Mouse (Mus musculus) kidney, postnatal 4 days (tissue): ENCODE data around the gene Fam174b.
A peak's percentile ranks its signal among the peaks of the same experiment; 100 is the strongest.

Experiments
- DNase-seq, 2 experiments: peaks; one replicate each; pipeline ENCODE4 v3.0.0; 2021; ENCODE audit warnings: mixed read lengths in 2 of 2

Fam174b gene

GRCm38 (mm10) chr7:73740111-73741035 lies at the start of gene Fam174b:
TSS of gene Fam174b (plus strand) at chr7:73740302.
- peak; percentile 77 to 87 for DNase-seq

- no peak for DNase-seq
Measured at GRCm38 (mm10) chr7:73697092-73697491, 43.0 kb upstream of the Fam174b start.

GRCm38 (mm10) chr7:73704305-73704704 lies 35.8 kb upstream of the Fam174b start:
- DNase-seq, result no peak

DNA sequence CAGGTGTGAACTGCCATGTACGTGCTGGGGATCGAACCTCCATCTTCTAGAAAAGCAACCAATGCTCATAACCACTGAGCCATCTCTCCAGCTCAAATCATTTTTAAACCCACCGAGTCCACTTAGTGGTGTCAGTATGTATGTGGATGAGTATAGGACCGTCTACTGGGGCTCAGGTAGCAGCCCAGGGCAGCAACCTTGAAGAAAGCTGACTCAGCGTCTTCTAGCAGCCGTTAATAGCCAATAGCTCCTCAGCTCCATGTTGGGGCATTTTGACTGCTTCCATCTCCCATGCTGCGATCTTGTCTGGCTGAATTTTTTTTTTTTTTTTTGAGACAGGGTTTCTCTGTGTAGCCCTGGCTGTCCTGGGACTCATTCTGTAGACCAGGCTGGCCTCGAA lies 26.6 kb upstream of the Fam174b start:
- no peak for DNase-seq

DNA sequence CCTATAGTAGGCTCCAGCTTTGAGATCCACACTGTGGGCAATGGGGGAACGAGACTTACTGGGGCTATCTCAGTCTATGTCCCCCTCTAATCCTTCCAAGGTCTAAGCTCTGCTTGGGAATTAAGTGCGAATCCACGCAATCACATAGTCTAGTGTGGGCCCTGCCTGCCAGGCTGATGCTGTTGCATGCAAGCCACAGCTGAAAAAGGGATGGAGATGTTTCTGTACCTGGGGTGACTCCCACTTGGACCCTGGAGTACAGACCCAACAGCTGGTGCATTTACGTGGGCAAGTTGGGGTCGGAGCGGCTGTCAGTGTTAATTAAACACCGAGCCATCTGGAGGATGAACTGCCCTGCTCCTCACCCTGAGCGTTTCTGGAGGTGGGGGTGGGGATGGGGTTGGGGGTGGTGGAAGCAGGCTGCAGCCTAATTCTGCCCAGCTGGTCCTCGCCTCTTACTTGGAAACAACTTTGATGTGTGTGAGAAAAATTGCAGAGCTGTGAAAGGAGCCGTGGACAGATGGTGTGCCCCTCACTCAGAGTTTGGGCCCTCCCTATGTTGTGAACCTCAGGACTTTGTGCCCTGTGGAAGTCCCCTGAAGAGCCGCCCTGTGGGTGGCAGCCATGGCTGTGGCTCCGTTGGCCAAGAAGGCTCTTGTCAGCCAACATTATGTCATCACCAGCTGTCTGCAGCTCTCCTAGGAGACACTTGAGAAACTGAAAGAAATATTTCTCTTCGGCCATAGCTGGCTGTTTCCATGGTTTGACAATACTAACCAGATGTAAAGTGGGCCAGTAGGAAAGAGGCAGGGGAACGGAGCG lies 24.0 kb upstream of the Fam174b start:
- DNase-seq, result peak; percentile 26 to 44

GRCm38 (mm10) chr7:73716841-73717240 lies 23.3 kb upstream of the Fam174b start:
- DNase-seq, result no peak

DNA sequence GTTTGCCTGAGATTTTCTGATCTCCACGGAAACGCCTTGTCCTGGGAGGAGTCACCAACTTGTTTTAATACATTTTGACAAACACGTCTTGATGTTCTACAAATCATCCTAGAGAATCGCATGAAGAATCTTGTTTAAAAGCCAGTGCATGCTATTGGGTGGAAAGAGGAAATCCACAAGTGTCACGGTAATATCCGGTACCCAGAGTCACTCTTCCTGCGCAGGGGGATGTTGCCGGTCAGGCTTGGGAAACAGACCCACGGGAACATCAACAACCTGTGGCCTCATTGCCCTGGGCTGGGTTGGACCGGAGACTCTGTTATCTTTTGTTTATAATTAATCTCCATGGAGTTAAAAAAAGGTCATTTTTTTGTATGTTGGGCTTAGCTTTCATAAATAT lies 22.1 kb upstream of the Fam174b start:
- peak in 1 of 2 experiments; percentile 28 for DNase-seq

DNA sequence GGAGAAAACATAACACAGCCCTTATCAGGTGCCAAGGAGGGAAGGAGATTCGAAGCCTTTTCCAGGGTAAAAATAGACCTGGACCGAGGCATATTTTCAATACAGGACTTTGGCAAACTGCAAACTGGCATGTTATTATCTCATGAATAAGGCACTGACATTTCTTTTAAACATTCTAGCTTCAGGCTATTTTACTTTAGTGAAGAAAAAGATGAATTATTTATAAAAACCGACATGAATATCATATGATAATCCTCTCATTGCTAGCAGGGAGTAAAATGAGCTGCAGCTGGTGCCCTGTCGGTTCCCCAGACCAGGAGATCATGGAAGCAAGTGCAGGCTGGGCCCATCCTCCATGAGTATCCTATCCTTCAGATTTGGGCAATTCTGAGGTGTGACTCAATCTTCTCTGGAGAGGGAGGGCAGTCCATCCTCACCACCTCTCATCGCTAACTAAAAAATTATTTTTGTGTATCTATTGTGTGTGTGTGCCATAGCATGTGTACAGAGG lies 21.6 kb upstream of the Fam174b start:
- no peak for DNase-seq

DNA sequence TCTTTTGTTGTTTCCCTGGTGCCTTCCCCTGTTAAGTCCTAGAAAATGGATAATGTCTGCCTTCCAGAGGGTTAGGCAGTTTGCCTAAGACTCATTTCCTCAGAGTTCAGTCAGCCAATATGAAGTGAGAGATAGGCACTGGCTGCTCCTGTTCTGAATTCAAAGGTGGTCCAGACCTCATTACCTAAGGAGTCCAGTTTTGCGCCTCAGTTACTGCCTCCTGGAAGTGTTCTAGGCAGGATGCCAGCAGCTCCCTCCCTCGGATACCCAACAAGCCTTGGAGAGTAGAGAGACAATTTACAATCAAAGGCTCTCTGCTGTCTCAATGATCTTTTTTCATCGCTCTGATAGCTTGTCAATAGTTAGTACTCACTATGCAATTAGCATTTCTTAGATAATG lies 19.1 kb upstream of the Fam174b start:
- DNase-seq, result peak; percentile 57 to 62

DNA sequence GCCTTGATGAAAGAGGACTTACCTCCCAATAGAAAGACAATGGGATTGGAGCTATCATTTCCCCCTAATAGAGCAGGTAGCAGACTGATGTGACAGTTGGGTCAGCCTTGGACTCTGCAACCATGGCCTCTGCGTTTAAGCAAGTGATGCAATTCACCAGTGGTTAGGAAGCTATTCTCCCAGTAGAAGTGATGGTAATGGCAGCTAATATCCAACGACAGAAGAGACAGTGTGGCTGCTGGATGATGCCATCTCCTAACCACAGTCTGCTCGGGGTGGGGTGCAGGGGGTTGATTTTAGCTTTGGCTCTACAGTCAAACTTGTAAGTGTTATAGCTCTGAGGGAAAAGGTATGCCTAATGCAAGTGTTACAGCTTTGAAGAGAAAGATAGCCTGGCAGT lies 18.3 kb upstream of the Fam174b start:
- DNase-seq, result no peak

DNA sequence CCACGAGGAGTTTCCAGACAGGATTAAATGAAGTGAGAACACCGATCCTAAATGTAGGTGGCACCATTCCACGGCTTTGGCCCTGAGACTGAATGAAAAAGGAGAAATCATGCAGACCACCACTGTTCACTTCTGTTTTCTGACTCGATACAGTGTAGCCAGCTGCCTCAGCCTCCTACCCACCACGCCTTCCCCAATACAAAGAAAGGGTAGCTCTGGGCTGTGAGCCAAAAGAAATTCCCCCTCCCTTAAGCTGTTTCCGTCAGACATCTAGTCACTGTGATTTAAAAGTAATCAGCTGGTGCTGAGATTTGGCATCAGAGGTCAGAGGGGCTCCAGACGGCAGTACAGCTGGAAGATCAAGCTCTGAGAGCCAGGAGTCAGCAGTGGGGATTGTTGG lies 10.2 kb upstream of the Fam174b start:
- peak in 1 of 2 experiments; percentile 18 for DNase-seq

GRCm38 (mm10) chr7:73730430-73731022 lies 9.6 kb upstream of the Fam174b start:
- DNase-seq, result peak in 1 of 2 experiments; percentile 20

GRCm38 (mm10) chr7:73736046-73736445 lies 4.1 kb upstream of the Fam174b start:
- no peak for DNase-seq

- DNase-seq, result peak in 1 of 2 experiments; percentile 17
Measured at GRCm38 (mm10) chr7:73741392-73741791, 1.3 kb downstream of the Fam174b start.

DNA sequence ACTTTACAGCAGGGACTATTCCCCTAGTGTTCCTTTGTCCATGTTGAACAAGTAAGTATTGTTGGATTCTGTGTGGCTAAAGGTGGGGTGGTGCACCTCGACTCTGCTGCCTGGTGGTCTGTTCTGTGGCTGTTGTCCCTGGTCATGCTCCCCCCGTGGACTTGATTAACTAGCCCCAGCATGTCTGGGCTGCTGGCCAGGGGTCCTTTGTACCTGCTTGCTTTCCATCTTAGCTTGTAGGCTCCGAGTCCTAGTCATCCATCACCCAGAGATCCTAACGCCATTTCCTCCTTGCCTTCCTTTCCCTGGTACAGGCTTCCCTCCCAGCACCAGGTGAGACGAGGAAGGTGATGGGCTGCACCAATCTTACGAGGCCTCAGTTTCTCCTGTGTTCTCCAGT lies 1.7 kb downstream of the Fam174b start:
- DNase-seq, result no peak

- DNase-seq, result no peak
Measured at GRCm38 (mm10) chr7:73743144-73743543, 3.0 kb downstream of the Fam174b start.

- no peak for DNase-seq
Measured at GRCm38 (mm10) chr7:73743831-73744370, 3.8 kb downstream of the Fam174b start.

GRCm38 (mm10) chr7:73745903-73746302 lies 5.8 kb downstream of the Fam174b start:
- DNase-seq, result peak; percentile 31 to 52

DNA sequence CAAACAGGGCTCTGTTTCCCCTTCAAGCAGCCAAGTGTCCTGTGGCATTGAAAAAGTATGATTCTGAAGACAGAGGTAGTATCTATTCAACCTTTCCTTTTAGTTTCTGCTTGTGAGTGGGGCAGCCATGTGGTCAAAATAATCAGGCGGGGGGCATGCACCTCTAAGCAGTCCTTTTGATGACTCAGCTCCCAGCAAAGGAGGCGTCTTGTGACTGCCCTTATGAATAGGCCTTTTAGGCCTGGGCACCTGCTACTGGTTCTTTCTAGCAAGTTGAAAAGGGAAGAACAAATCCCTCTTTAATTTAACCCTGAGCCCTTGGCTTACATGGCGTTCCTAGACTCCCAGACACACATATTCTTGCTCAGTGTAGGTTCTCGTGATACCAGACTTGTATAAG lies 6.7 kb downstream of the Fam174b start:
- no peak for DNase-seq

DNA sequence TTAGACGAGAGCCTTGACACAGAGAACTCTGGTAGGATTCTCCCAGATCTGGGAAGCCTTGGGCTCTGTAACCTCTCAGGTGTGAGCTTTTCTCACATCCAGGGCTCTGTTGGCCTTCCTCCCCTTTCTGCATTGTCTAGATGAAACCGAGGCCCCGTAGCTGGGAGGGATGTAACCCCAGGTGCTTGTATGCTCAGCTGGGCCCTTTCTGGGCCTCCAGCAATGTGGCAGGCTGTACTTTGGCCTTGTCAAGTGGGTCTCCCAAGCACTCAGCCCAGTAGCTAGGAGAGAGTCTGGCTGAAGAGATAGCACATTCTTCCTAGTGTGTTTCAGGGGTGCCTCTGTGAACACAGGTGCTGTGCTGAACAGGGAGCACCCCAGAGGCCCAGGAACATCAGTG lies 7.4 kb downstream of the Fam174b start:
- no peak for DNase-seq

- no peak for DNase-seq
Measured at GRCm38 (mm10) chr7:73748437-73749108, 8.5 kb downstream of the Fam174b start.

- DNase-seq, result peak in 1 of 2 experiments; percentile 18
Measured at GRCm38 (mm10) chr7:73749339-73749738, 9.2 kb downstream of the Fam174b start.
